Mouse (Mus musculus) bone marrow macrophage, adult 2 months (primary cell): ENCODE measurements at regions not wholly inside any gene's neighbourhood (a gene's known extent, or its start where the extent isn't known, plus 50 kb on each side); places are given as distances from the start of the nearest gene placed in this dataset.

Source experiments
- CTCF ChIP-seq: IDR thresholded peaks from 2 replicates; pipeline ENCODE4 v1.5.1; 2012; ENCODE audit warnings: low read depth, mild to moderate bottlenecking, low read length, moderate library complexity
- POLR2A ChIP-seq: IDR thresholded peaks from 2 replicates; pipeline ENCODE4 v1.6.1; 2012; ENCODE audit warnings: mild to moderate bottlenecking, low read depth, low read length, borderline replicate concordance

DNA sequence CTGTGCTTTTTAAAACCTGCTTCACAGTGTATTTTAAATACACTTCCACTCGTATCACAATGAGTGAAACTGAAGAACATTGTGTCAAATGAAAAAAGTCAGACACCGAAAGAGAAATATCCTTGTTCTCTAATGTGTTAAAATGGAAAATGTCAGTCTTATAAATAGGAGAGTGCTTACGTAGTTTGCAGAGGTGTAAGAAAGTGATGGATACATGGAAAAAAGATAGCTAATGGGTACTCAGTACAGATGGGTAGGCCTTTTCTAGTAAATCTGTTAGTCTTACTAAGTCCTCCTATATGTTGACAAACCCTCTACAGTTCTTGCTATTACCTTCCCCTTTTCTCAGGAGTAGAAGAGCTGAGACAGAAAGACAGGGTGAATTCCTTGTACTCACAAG, 706.2 kb downstream of the Efnb2 start:
- TF ChIP-seq CTCF: no peak
- TF ChIP-seq POLR2A: no peak
